Mouse (Mus musculus): Measurements from ENCODE around the gene Ncs1.

DNA sequence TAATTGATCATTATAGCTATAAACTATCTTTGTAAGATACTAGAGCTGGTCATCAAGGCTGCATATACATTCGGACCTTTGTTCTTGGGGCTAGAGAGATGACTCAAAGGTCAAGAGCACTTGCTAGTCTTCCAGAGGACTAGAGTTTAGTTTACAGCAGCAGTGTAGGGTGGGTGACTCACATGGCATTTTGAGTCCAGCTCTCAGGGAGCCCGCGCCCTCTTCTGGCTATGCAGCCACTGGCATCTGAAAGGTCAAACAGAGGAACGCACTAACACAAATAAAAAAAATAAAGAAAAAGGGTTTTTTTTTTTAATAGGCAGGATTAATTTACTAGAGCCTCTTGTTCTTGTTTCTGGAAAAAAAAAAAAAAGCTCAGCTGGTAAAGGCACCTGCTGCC, 36.1 kb upstream of the Ncs1 start:
- TF ChIP-seq CTCF (IDR thresholded peaks at IDR 0.05; ENCODE audit: control insufficient read depth, insufficient read depth, insufficient replicate concordance, low read depth, low read length) (no peak), POLR2A (IDR thresholded peaks at IDR 0.05; ENCODE audit: control insufficient read depth, low read depth, low read length) (no peak)

Data from testis, adult 2 months (tissue).